Mouse (Mus musculus) heart, embryonic 16.5 days (tissue): ENCODE measurements around the gene Epb41l2. TPM values are rescaled to one million over a fixed set of nuclear protein-coding genes. Genes with fewer than 3 reads are reported as not detected.

Experiments
- ATAC-seq: fragments of 200-750 bp; cut with Nextera tagmentation; replicated peaks from 2 replicates; pipeline ENCODE4 v1.8.0; 2017; ENCODE audit warnings: moderate number of reproducible peaks; ENCODE audit not compliant: insufficient read depth, low FRiP score; ENCODE audit errors: extremely low read depth
- H3K27ac ChIP-seq: fragments of 300-500 bp; sonication (generic); 2 replicates; pipeline ENCODE4 v1.5.1; 2014; ENCODE audit warnings: mild to moderate bottlenecking, low read length, control low read depth, moderate library complexity
- H3K27me3 ChIP-seq: fragments of 300-500 bp; sonication (generic); 2 replicates; pipeline ENCODE4 v1.6.1; 2014; ENCODE audit warnings: low read length, mixed read lengths; ENCODE audit not compliant: control insufficient read depth, insufficient read depth
- H3K36me3 ChIP-seq: fragments of 300-500 bp; sonication (generic); 2 replicates; pipeline ENCODE4 v1.6.1; 2014; ENCODE audit not compliant: control insufficient read depth, insufficient read depth
- H3K4me1 ChIP-seq: fragments of 300-500 bp; sonication (generic); 2 replicates; pipeline ENCODE4 v1.6.1; 2014; ENCODE audit warnings: low read length, mixed read lengths; ENCODE audit not compliant: control insufficient read depth, insufficient read depth
- H3K4me2 ChIP-seq: fragments of 300-500 bp; sonication (generic); 2 replicates; pipeline ENCODE4 v1.6.1; 2014; ENCODE audit warnings: low read depth, mild to moderate bottlenecking, control low read depth, low read length
- H3K4me3 ChIP-seq: fragments of 300-500 bp; sonication (generic); 2 replicates; pipeline ENCODE4 v1.5.1; 2014; ENCODE audit warnings: mild to moderate bottlenecking, control low read depth, low read length
- H3K9ac ChIP-seq: fragments of 300-500 bp; sonication (generic); 2 replicates; pipeline ENCODE4 v1.6.1; 2014; ENCODE audit warnings: low read length, control low read depth
- H3K9me3 ChIP-seq: fragments of 300-500 bp; sonication (generic); replicated peaks from 2 replicates; pipeline ENCODE4 v1.6.1; 2016; ENCODE audit warnings: low read length; ENCODE audit not compliant: control insufficient read depth
- WGBS: fragments of 180-500 bp; shearing (Covaris S2); extraction: QIAGEN DNeasy Blood & Tissue Kit; methylation state at CpG from one replicate; pipeline ENCODE4 v1.1.7; 2014; 5-methylcytosine and 5-hydroxymethylcytosine counted together
- polyA plus RNA-seq: library from polyadenylated mRNA; unstranded; fragments of >200 nt; fragmentation: Nextera tagmentation; extraction: Ambion mirVana; gene quantifications from 2 replicates; pipeline ENCODE4 v1.2.1, GENCODE M21; 2015

Gene Epb41l2
- polyA plus RNA-seq, 1 experiment from 2014 or later: 49.8 TPM

DNA sequence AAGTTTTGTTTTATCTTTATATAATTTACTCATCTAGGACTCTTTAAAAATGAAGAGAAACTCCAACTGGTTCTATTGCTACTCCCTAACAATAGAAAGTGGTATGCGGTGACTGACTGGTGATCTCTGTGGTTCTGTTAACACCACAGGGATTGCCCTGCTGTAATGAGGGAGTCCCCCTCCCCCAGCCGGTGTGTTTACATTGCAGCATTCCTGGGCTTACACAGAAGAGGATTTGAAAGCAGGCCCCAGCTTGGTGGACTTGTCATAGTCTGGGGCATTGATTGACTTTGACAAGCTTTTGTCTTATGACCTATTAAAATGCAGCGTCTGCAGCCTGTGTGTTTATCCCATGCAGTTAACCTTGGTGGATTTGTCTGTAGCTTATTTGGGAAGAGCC, 73.9 kb downstream of the Epb41l2 start:
- Histone ChIP-seq H3K9ac (no peak overlapping the region), H3K9me3 (no peaks in the 10 kb centered on the region), H3K36me3 (no peaks in the 10 kb centered on the region), H3K27ac (peak overlapping the region; percentile 17), H3K4me2 (peak overlapping the region; percentile 26; the same call in 1 of the 2 replicates), H3K4me1 (peaks cover 53% of the 10 kb centered on the region), H3K27me3 (no peaks in the 10 kb centered on the region), H3K4me3 (no peak overlapping the region)
- no peak for ATAC-seq
- 16% methylated on average over 3 of the region's 3 CpGs for WGBS

GRCm38 (mm10) chr10:25434358-25435044, 74.9 kb downstream of the Epb41l2 start:
- H3K9me3 ChIP-seq: no peaks in the 10 kb centered on the region
- 24% methylated on average over 13 of the region's 13 CpGs for WGBS
- H3K4me1 ChIP-seq: peaks cover 46% of the 10 kb centered on the region
- H3K27me3 ChIP-seq: no peaks in the 10 kb centered on the region
- peak overlapping the region; percentile 32 for H3K9ac ChIP-seq
- H3K36me3 ChIP-seq: no peaks in the 10 kb centered on the region
- ATAC-seq: peak; percentile 46
- peak overlapping the region; percentile 22 for H3K27ac ChIP-seq
- H3K4me2 ChIP-seq: peak overlapping the region; percentile 23; the same call in 1 of the 2 replicates
- no peak overlapping the region; the same call in 1 of the 2 replicates for H3K4me3 ChIP-seq

DNA sequence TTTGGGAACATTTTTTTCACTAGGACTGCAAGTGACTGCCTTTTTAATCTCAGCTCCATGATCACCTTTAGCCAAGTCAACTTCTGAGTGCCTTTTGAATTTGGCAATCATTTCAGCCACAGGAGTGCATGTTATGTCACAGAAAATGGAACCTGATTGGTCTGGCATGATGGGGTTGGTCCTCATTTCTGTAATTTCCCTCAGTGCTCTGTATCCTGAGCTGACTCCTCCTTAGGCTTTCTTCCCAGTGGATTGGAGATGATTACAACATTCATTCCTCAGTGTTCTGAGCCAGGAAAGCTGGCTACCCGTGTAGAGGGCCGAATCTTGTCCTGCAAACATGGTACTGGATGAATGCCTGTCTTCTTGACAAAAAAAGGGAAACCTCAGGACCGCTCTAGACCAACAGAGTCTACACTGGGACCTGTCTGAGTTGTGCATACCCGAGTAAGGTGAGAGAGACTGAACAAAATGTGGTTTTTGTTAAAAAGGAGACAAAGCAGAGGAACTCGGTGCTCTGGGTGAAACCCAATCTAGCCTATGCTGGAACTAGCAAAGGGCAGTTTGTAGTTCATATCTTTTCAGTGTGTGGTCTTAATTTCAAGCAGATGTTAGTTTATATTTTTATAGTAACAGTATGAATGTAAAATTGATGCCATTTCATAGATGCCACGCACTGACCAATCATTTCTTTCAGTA, 77.3 kb downstream of the Epb41l2 start:
- H3K4me1 ChIP-seq: peaks cover 29% of the 10 kb centered on the region
- no peak overlapping the region for H3K27ac ChIP-seq
- no peak overlapping the region for H3K4me3 ChIP-seq
- H3K36me3 ChIP-seq: no peaks in the 10 kb centered on the region
- H3K4me2 ChIP-seq: no peak overlapping the region
- WGBS: 80% methylated on average over 6 of the region's 6 CpGs
- H3K9me3 ChIP-seq: no peaks in the 10 kb centered on the region
- ATAC-seq: no peak
- no peaks in the 10 kb centered on the region for H3K27me3 ChIP-seq
- no peak overlapping the region for H3K9ac ChIP-seq

GRCm38 (mm10) chr10:25437586-25438298, 78.1 kb downstream of the Epb41l2 start:
- Histone ChIP-seq H3K4me3 (no peak overlapping the region), H3K4me1 (peaks cover 20% of the 10 kb centered on the region), H3K27ac (no peak overlapping the region)

GRCm38 (mm10) chr10:25438299-25438680, 78.7 kb downstream of the Epb41l2 start:
- WGBS: 74% methylated on average over 8 of the region's 8 CpGs

More at GRCm38 (mm10) chr10:25437586-25438298, 78.1 kb downstream of the Epb41l2 start:
- Histone ChIP-seq H3K4me2 (no peak overlapping the region), H3K27me3 (no peaks in the 10 kb centered on the region), H3K36me3 (0 out of 2 replicates have a peak, but pooled peaks cover 2% of the 10 kb centered on the region), H3K9me3 (no peaks in the 10 kb centered on the region), H3K9ac (no peak overlapping the region)
- no peak for ATAC-seq
- WGBS: 86% methylated on average over 6 of the region's 6 CpGs

GRCm38 (mm10) chr10:25439163-25439562, 79.6 kb downstream of the Epb41l2 start:
- 75% methylated on average over 4 of the region's 4 CpGs for WGBS
- Histone ChIP-seq H3K4me2 (no peak overlapping the region), H3K36me3 (peaks cover 9% of the 10 kb centered on the region), H3K4me3 (no peak overlapping the region), H3K4me1 (peaks cover 10% of the 10 kb centered on the region), H3K9ac (no peak overlapping the region), H3K27me3 (no peaks in the 10 kb centered on the region), H3K9me3 (no peaks in the 10 kb centered on the region), H3K27ac (no peak overlapping the region)
- no peak for ATAC-seq

More at GRCm38 (mm10) chr10:25438299-25438680, 78.7 kb downstream of the Epb41l2 start:
- H3K4me3 ChIP-seq: no peak overlapping the region
- H3K4me1 ChIP-seq: peaks cover 16% of the 10 kb centered on the region
- H3K27me3 ChIP-seq: no peaks in the 10 kb centered on the region
- H3K9me3 ChIP-seq: no peaks in the 10 kb centered on the region
- no peak overlapping the region for H3K4me2 ChIP-seq
- H3K9ac ChIP-seq: no peak overlapping the region
- 0 out of 2 replicates have a peak, but pooled peaks cover 2% of the 10 kb centered on the region for H3K36me3 ChIP-seq
- no peak overlapping the region for H3K27ac ChIP-seq
- ATAC-seq: no peak

GRCm38 (mm10) chr10:25439856-25440255, 80.3 kb downstream of the Epb41l2 start:
- H3K4me2 ChIP-seq: no peak overlapping the region
- H3K36me3 ChIP-seq: peaks cover 15% of the 10 kb centered on the region
- ATAC-seq: no peak
- H3K9me3 ChIP-seq: no peaks in the 10 kb centered on the region
- H3K4me1 ChIP-seq: peaks cover 5% of the 10 kb centered on the region
- H3K9ac ChIP-seq: no peak overlapping the region
- H3K4me3 ChIP-seq: no peak overlapping the region
- no peak overlapping the region for H3K27ac ChIP-seq
- H3K27me3 ChIP-seq: no peaks in the 10 kb centered on the region
- 85% methylated on average over 3 of the region's 3 CpGs for WGBS

DNA sequence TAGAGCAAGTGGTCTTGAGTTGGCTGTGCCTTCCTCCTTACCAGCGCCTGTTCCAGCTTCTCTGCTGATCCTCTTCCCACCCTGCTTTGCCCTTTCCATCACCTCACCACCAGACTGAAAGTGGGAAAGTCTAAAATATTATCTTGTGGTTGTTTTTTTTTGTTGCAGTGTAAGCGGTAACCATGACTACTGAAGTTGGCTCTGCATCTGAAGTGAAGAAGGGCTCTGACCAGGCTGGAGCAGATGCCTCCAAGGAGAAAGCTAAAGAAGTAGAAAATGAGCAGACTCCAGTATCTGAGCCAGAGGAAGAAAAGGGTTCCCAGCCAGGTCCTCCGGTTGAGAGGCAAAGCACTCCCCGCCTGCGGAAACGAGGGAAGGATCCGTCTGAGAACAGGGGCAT, 81.8 kb downstream of the Epb41l2 start:
- H3K9ac ChIP-seq: no peak overlapping the region
- no peaks in the 10 kb centered on the region for H3K9me3 ChIP-seq
- ATAC-seq: no peak
- H3K27ac ChIP-seq: no peak overlapping the region
- no peaks in the 10 kb centered on the region for H3K27me3 ChIP-seq
- H3K36me3 ChIP-seq: peaks cover 15% of the 10 kb centered on the region
- H3K4me2 ChIP-seq: no peak overlapping the region
- peaks cover under 1% of the 10 kb centered on the region for H3K4me1 ChIP-seq
- WGBS: 85% methylated on average over 7 of the region's 7 CpGs
- H3K4me3 ChIP-seq: no peak overlapping the region

DNA sequence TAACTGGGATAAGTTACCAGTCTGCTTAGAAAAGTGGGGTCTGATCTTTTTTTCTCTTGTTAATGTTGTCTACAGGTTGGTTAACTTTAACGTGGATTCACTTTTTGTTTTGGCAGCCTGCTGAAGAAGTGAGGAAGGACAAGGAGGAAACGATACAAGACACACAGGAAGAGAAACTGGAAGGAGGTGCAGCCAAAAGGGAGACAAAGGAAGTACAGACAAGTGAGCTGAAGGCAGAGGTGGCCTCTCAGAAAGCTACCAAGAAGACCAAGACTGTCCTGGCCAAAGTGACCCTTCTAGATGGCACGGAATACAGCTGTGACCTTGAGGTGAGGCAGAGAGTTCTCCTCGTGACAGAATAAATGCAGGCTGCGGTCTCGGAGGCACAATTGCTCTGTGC, 84.0 kb downstream of the Epb41l2 start:
- H3K4me1 ChIP-seq: peaks cover 18% of the 10 kb centered on the region
- H3K4me3 ChIP-seq: no peak overlapping the region
- H3K9me3 ChIP-seq: no peaks in the 10 kb centered on the region
- ATAC-seq: no peak
- 73% methylated on average over 6 of the region's 6 CpGs for WGBS
- H3K36me3 ChIP-seq: peaks cover 15% of the 10 kb centered on the region
- no peak overlapping the region for H3K9ac ChIP-seq
- H3K27me3 ChIP-seq: no peaks in the 10 kb centered on the region
- H3K27ac ChIP-seq: no peak overlapping the region
- H3K4me2 ChIP-seq: no peak overlapping the region
